15 mouse cellular contexts compared by ENCODE assay signal in genomic region chr17:43169435-43169834, GRCm38 (mm10).
"Had no signal": no experiment of that assay in that cellular context is flagged by ENCODE, and none has a peak within 500 bp of the region (broad histone marks: within the 10 kb centered on the region; RNA-seq: fewer than 3 reads in every experiment).

No protein-coding gene starts in this region.

- H3K9ac ChIP-seq: limb, embryonic 15.5 days; liver, embryonic 12.5 days; lung, embryonic 14.5 days; neural tube, embryonic 12.5 days had no signal

- H3K4me1 ChIP-seq: limb, embryonic 15.5 days; neural tube, embryonic 12.5 days had no signal

- H3K36me3 ChIP-seq: limb, embryonic 15.5 days; liver, embryonic 12.5 days; neural tube, embryonic 12.5 days had no signal

- H3K9me3 ChIP-seq: limb, embryonic 15.5 days; liver, embryonic 12.5 days; neural tube, embryonic 12.5 days had no signal

- DNase-seq: kidney, adult 8-10 months; kidney, postnatal 25 days; lung, embryonic 14.5 days; lung, postnatal 10 days; lung, postnatal 4 days; spleen, adult 18-20 months; thymus, adult 2 months; thymus, postnatal 25 days had no signal

- H3K27me3 ChIP-seq: limb, embryonic 15.5 days; liver, embryonic 12.5 days; neural tube, embryonic 12.5 days had no signal

- H3K27ac ChIP-seq: left cerebral cortex, adult 2 months; limb, embryonic 15.5 days; liver, embryonic 12.5 days; neural tube, embryonic 12.5 days had no signal

- H3K4me2 ChIP-seq: limb, embryonic 15.5 days; liver, embryonic 12.5 days; lung, embryonic 14.5 days; midbrain, embryonic 11.5 days; neural tube, embryonic 12.5 days had no signal

- ATAC-seq: intestine, postnatal 0 days; liver, embryonic 12.5 days had no signal

- H3K4me3 ChIP-seq: left cerebral cortex, adult 2 months; limb, embryonic 15.5 days; liver, embryonic 12.5 days; myocyte; neural tube, embryonic 12.5 days had no signal
